ENCODE assay signal across 29 mouse cellular contexts in the genomic region with DNA sequence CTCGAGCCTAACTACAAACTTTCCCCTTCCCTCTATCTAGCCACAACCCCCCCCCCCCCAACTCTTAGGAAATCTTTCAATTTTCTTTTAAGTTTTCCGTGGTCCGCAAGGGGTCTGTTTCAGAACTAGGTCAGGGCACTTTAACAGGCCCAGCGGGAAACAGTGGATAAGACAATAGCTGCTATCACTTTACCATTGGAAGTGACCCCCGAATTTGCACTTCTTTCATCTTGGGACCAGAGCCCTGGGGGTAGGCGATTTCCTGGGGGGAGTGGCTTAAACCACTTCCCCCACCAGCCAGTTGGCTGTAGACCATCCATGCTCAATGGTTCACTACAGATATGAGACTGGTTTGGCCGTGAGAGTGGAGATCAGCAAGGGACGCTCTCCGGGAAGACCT. TPM values are rescaled to one million over a fixed set of nuclear protein-coding genes. Genes with fewer than 3 reads are reported as not detected.
DNase-seq lines count a peak whose midpoint lies in the region; ATAC-seq and TF ChIP-seq lines count a peak whose summit lies in the region.
"Had no signal": no experiment of that assay in that cellular context is flagged by ENCODE, and none has a peak within 500 bp of the region (broad histone marks: within the 10 kb centered on the region; RNA-seq: fewer than 3 reads in every experiment).

A gene (plus strand): TSS at position 366 of the 400 bp plus-strand sequence.

- H3K4me1 ChIP-seq in heart, embryonic 11.5 days (ENCODE audit: control insufficient read depth, insufficient read depth, low read length): no peaks in the 10 kb centered on the region; the same call in 1 of the 2 replicates
- peaks cover 15% of the 10 kb centered on the region for H3K4me1 ChIP-seq in heart, embryonic 10.5 days
- no peaks in the 10 kb centered on the region; the same call in 1 of the 2 replicates for H3K4me1 ChIP-seq in liver, embryonic 12.5 days
- no peaks in the 10 kb centered on the region for H3K4me1 ChIP-seq in liver, embryonic 11.5 days (replicated peaks; ENCODE audit: control insufficient read depth, insufficient read depth, low read length)
- H3K4me1 ChIP-seq in ES-Bruce4 (ENCODE audit: control insufficient read depth, insufficient read depth, low read length): peaks cover 2% of the 10 kb centered on the region
- H3K4me1 ChIP-seq: embryonic facial prominence, embryonic 12.5 days; hindbrain, embryonic 13.5 days; neural tube, embryonic 15.5 days had no signal

- WGBS in heart, embryonic 11.5 days (ENCODE audit: insufficient replicate concordance): 8% methylated on average over 9 of the region's 9 CpGs
- 6% methylated on average over 9 of the region's 9 CpGs for WGBS in heart, embryonic 10.5 days
- WGBS in liver, embryonic 12.5 days (ENCODE audit: insufficient replicate concordance): 3% methylated on average over 9 of the region's 9 CpGs
- WGBS in liver, embryonic 11.5 days: 9% methylated on average over 9 of the region's 9 CpGs

- H3K4me3 ChIP-seq in heart, embryonic 11.5 days (ENCODE audit: low read depth, low read length): no peak within 1 kb of the TSS
- H3K4me3 ChIP-seq in heart, embryonic 10.5 days: no peak within 1 kb of the TSS
- H3K4me3 ChIP-seq in liver, embryonic 12.5 days: no peak within 1 kb of the TSS
- no peak within 1 kb of the TSS for H3K4me3 ChIP-seq in liver, embryonic 11.5 days (ENCODE audit: low read depth, low read length)
- peak within 1 kb of the TSS; percentile 45 for H3K4me3 ChIP-seq in ES-Bruce4 (ENCODE audit: low read depth, low read length)
- H3K4me3 ChIP-seq: embryonic facial prominence, embryonic 12.5 days; forebrain, embryonic 15.5 days; hindbrain, embryonic 13.5 days; limb, embryonic 15.5 days; neural tube, embryonic 15.5 days had no signal

- H3K4me2 ChIP-seq in heart, embryonic 11.5 days: peak within 1 kb of the TSS; percentile 34; the same call in 1 of the 2 replicates
- H3K4me2 ChIP-seq in liver, embryonic 12.5 days: peak within 1 kb of the TSS; percentile 14; the same call in 1 of the 2 replicates
- no peak within 1 kb of the TSS for H3K4me2 ChIP-seq in liver, embryonic 11.5 days
- H3K4me2 ChIP-seq: embryonic facial prominence, embryonic 12.5 days; forebrain, embryonic 15.5 days; hindbrain, embryonic 13.5 days; limb, embryonic 15.5 days; midbrain, embryonic 11.5 days; neural tube, embryonic 15.5 days had no signal

- H3K27ac ChIP-seq in heart, embryonic 11.5 days (ENCODE audit: low read depth, low read length): no peak within 1 kb of the TSS
- H3K27ac ChIP-seq in heart, embryonic 10.5 days: no peak within 1 kb of the TSS
- no peak within 1 kb of the TSS for H3K27ac ChIP-seq in liver, embryonic 12.5 days
- H3K27ac ChIP-seq in liver, embryonic 11.5 days (ENCODE audit: low read depth, low read length): no peak within 1 kb of the TSS
- H3K27ac ChIP-seq in ES-Bruce4 (ENCODE audit: insufficient read depth, low read length): no peak within 1 kb of the TSS
- H3K27ac ChIP-seq: embryonic facial prominence, embryonic 12.5 days; forebrain, embryonic 15.5 days; hindbrain, embryonic 13.5 days; limb, embryonic 15.5 days; neural tube, embryonic 15.5 days had no signal

- H3K36me3 ChIP-seq in heart, embryonic 11.5 days (ENCODE audit: control insufficient read depth, insufficient read depth, low read length): no peaks in the 10 kb centered on the region
- no peaks in the 10 kb centered on the region for H3K36me3 ChIP-seq in heart, embryonic 10.5 days
- no peaks in the 10 kb centered on the region for H3K36me3 ChIP-seq in liver, embryonic 12.5 days
- no peaks in the 10 kb centered on the region for H3K36me3 ChIP-seq in liver, embryonic 11.5 days (ENCODE audit: control insufficient read depth, insufficient read depth, low read length)
- no peaks in the 10 kb centered on the region for H3K36me3 ChIP-seq in ES-Bruce4 (ENCODE audit: control insufficient read depth, insufficient read depth, low read length, poor library complexity, severe bottlenecking)
- H3K36me3 ChIP-seq: embryonic facial prominence, embryonic 12.5 days; forebrain, embryonic 15.5 days; hindbrain, embryonic 13.5 days; limb, embryonic 15.5 days; neural tube, embryonic 15.5 days had no signal

- no peak for TF ChIP-seq POLR2A in ES-Bruce4 (IDR thresholded peaks at IDR 0.05; ENCODE audit: insufficient read depth, low read length)

- peaks cover 44% of the 10 kb centered on the region for H3K27me3 ChIP-seq in heart, embryonic 11.5 days (ENCODE audit: control insufficient read depth, insufficient read depth, low read length)
- H3K27me3 ChIP-seq in heart, embryonic 10.5 days (ENCODE audit: insufficient read depth, poor library complexity, severe bottlenecking): peaks cover 58% of the 10 kb centered on the region
- peaks cover 61% of the 10 kb centered on the region for H3K27me3 ChIP-seq in liver, embryonic 12.5 days (replicated peaks)
- peaks cover 45% of the 10 kb centered on the region for H3K27me3 ChIP-seq in liver, embryonic 11.5 days (replicated peaks; ENCODE audit: control insufficient read depth, insufficient read depth, low read length)
- H3K27me3 ChIP-seq in ES-Bruce4 (ENCODE audit: control insufficient read depth, insufficient read depth, low read length, poor library complexity, severe bottlenecking): 0 out of 2 replicates have a peak, but pooled peaks cover 5% of the 10 kb centered on the region

- DNase-seq in heart, embryonic 10.5 days (ENCODE audit: low spot score): no peak
- no peak for DNase-seq in liver, embryonic 11.5 days (ENCODE audit: low spot score)
- peak; percentile 38 for DNase-seq in ZHBTc4 (ENCODE audit: low read depth, low spot score)
- no peak for DNase-seq in urinary bladder, postnatal 25 days (ENCODE audit: low spot score)
- DNase-seq in urinary bladder, adult 2 months (ENCODE audit: low spot score): no peak
- DNase-seq: adrenal gland, adult 2 months; cerebellum, adult 11-12 months; cerebellum, postnatal 10 days; gastrocnemius, postnatal 10 days; heart, adult 18-20 months; heart, postnatal 14 days; kidney, adult 18-20 months; kidney, postnatal 4 days; lung, postnatal 4 days had no signal

- no peak for ATAC-seq in heart, embryonic 11.5 days (replicated peaks; ENCODE audit: insufficient number of reproducible peaks, low FRiP score, low TSS enrichment)
- ATAC-seq in liver, embryonic 12.5 days: no peak
- no peak for ATAC-seq in liver, embryonic 11.5 days (replicated peaks; ENCODE audit: low FRiP score)
- ATAC-seq: forebrain, embryonic 15.5 days; inflammation-experienced regulatory T-cells, adult 6 months had no signal

- no peak within 1 kb of the TSS for H3K9ac ChIP-seq in heart, embryonic 11.5 days (ENCODE audit: low read depth, low read length)
- no peak within 1 kb of the TSS for H3K9ac ChIP-seq in liver, embryonic 12.5 days
- no peak within 1 kb of the TSS for H3K9ac ChIP-seq in liver, embryonic 11.5 days (ENCODE audit: low read depth, low read length)
- H3K9ac ChIP-seq in ES-Bruce4 (ENCODE audit: low read depth, poor library complexity, severe bottlenecking): peak within 1 kb of the TSS; percentile 23; the same call in 1 of the 2 replicates
- H3K9ac ChIP-seq: embryonic facial prominence, embryonic 12.5 days; forebrain, embryonic 15.5 days; hindbrain, embryonic 13.5 days; limb, embryonic 15.5 days; neural tube, embryonic 15.5 days had no signal

- no peak for TF ChIP-seq CTCF in ES-Bruce4 (IDR thresholded peaks at IDR 0.05; ENCODE audit: low read depth, low read length)

- H3K9me3 ChIP-seq in heart, embryonic 11.5 days (replicated peaks; ENCODE audit: control insufficient read depth, low read length): no peaks in the 10 kb centered on the region
- H3K9me3 ChIP-seq in heart, embryonic 10.5 days: no peaks in the 10 kb centered on the region
- no peaks in the 10 kb centered on the region for H3K9me3 ChIP-seq in liver, embryonic 12.5 days (replicated peaks)
- H3K9me3 ChIP-seq in liver, embryonic 11.5 days (ENCODE audit: control insufficient read depth, low read length): no peaks in the 10 kb centered on the region
- H3K9me3 ChIP-seq in ES-Bruce4 (replicated peaks; ENCODE audit: control insufficient read depth, insufficient read depth, low read length, poor library complexity, severe bottlenecking): no peaks in the 10 kb centered on the region
- H3K9me3 ChIP-seq: embryonic facial prominence, embryonic 12.5 days; forebrain, embryonic 15.5 days; hindbrain, embryonic 13.5 days; limb, embryonic 15.5 days; neural tube, embryonic 15.5 days had no signal

- no peak for TF ChIP-seq EP300 in ES-Bruce4 (IDR thresholded peaks at IDR 0.05; ENCODE audit: insufficient read depth, low read depth, low read length)

RNA-seq across cellular contexts. Expression of the gene that starts here (rescaled TPM):
- polyA plus RNA-seq in heart, embryonic 11.5 days (2014; fragmentation: Nextera tagmentation; extraction: Ambion mirVana): not detected in 2 replicates
- not detected in 2 replicates for polyA plus RNA-seq in heart, embryonic 10.5 days (2016; fragmentation: Nextera tagmentation; extraction: Ambion mirVana)
- polyA plus RNA-seq in liver, embryonic 12.5 days (2016; fragmentation: Nextera tagmentation; extraction: Ambion mirVana): not detected in 2 replicates
- not detected in 2 replicates for polyA plus RNA-seq in liver, embryonic 11.5 days (2014; fragmentation: Nextera tagmentation; extraction: Ambion mirVana)
- 3.7 and 3.8 TPM in 2 replicates for polyA plus RNA-seq in ES-Bruce4 (2011; ENCODE audit: insufficient read depth, insufficient read length, low read depth, missing spikeins)
- not detected in 2 replicates for polyA plus RNA-seq in urinary bladder, adult 2 months (2012; rRNA removed)
- polyA plus RNA-seq: adrenal gland, adult 2 months; embryonic facial prominence, embryonic 12.5 days; forebrain, embryonic 15.5 days; hindbrain, embryonic 13.5 days; inflammation-experienced regulatory T-cells, adult 6 months; kidney, embryonic 16.5 days; limb, embryonic 15.5 days; liver, embryonic 16.5 days; lung, embryonic 16.5 days; neural tube, embryonic 15.5 days; small intestine, adult 2 months; stomach, embryonic 16.5 days had no signal
